Mouse (Mus musculus): ENCODE data around the gene Hc. TPM values are rescaled to one million over a fixed set of nuclear protein-coding genes. Genes with fewer than 3 reads are reported as not detected.
A peak's percentile ranks its signal among the peaks of the same experiment; 100 is the strongest.

The Hc gene
- total RNA-seq, 4 experiments from 2014 or later = 0.21 TPM; not detected in 3

GRCm38 (mm10) chr2:35058325-35058724 is 2.9 kb downstream of the Hc start:
- no peak for DNase-seq (ENCODE audit: low spot score in 2 of 2)

GRCm38 (mm10) chr2:35057243-35057642 is 4.0 kb downstream of the Hc start:
- DNase-seq (ENCODE audit: low spot score in 2 of 2) = no peak

- no peak for DNase-seq (ENCODE audit: low spot score in 2 of 2)
Observed at GRCm38 (mm10) chr2:35048851-35049250, 12.4 kb downstream of the Hc start.

- no peak for DNase-seq (ENCODE audit: low spot score in 2 of 2)
Observed at GRCm38 (mm10) chr2:35044956-35045355, 16.3 kb downstream of the Hc start.

GRCm38 (mm10) chr2:35038580-35039375 is 22.5 kb downstream of the Hc start:
- DNase-seq (ENCODE audit: low spot score in 2 of 2) = no peak

GRCm38 (mm10) chr2:35024646-35025154 is 36.5 kb downstream of the Hc start:
- no peak for DNase-seq (ENCODE audit: low spot score in 2 of 2)

GRCm38 (mm10) chr2:35021806-35022205 is 39.4 kb downstream of the Hc start:
- no peak for DNase-seq (ENCODE audit: low spot score in 2 of 2)

GRCm38 (mm10) chr2:35015861-35016260 is 45.4 kb downstream of the Hc start:
- DNase-seq (ENCODE audit: low spot score in 2 of 2) = no peak

- no peak for DNase-seq (ENCODE audit: low spot score in 2 of 2)
Observed at GRCm38 (mm10) chr2:35011649-35012048, 49.6 kb downstream of the Hc start.

- no peak for DNase-seq (ENCODE audit: low spot score in 2 of 2)
Observed at GRCm38 (mm10) chr2:34998956-34999355, 62.3 kb downstream of the Hc start.

- DNase-seq (ENCODE audit: low spot score in 2 of 2) = no peak
Observed at GRCm38 (mm10) chr2:34996506-34996905, 64.7 kb downstream of the Hc start.

GRCm38 (mm10) chr2:34993696-34994356 is 67.4 kb downstream of the Hc start:
- DNase-seq (ENCODE audit: low spot score in 2 of 2) = no peak

- DNase-seq (ENCODE audit: low spot score in 2 of 2) = no peak
Observed at GRCm38 (mm10) chr2:34992729-34993695, 68.2 kb downstream of the Hc start.

- DNase-seq (ENCODE audit: low spot score in 2 of 2) = no peak
Observed at GRCm38 (mm10) chr2:34991966-34992365, 69.3 kb downstream of the Hc start.

- DNase-seq (ENCODE audit: low spot score in 2 of 2) = no peak
Observed at GRCm38 (mm10) chr2:34989749-34990148, 71.5 kb downstream of the Hc start.

- DNase-seq (ENCODE audit: low spot score in 2 of 2) = no peak
Observed at GRCm38 (mm10) chr2:34987595-34987994, 73.6 kb downstream of the Hc start.

GRCm38 (mm10) chr2:34984885-34985284 is 76.4 kb downstream of the Hc start:
- DNase-seq (ENCODE audit: low spot score in 2 of 2) = no peak

GRCm38 (mm10) chr2:34982906-34983698 is 78.1 kb downstream of the Hc start:
- peak in 1 of 2 experiments; percentile 16 for DNase-seq (ENCODE audit: low spot score in 2 of 2)

- DNase-seq (ENCODE audit: low spot score in 2 of 2) = no peak
Observed at GRCm38 (mm10) chr2:34982096-34982724, 79.0 kb downstream of the Hc start.

GRCm38 (mm10) chr2:34979459-34980011 is 81.7 kb downstream of the Hc start:
- DNase-seq (ENCODE audit: low spot score in 2 of 2) = no peak

All from gastrocnemius, adult 8-10 months (tissue).